Mouse (Mus musculus) liver, embryonic 15.5 days (tissue): ENCODE measurements around the gene Zfp653. TPM values are rescaled to one million over a fixed set of nuclear protein-coding genes. Genes with fewer than 3 reads are reported as not detected.

Experiments
- ATAC-seq: fragments of 200-750 bp; cut with Nextera tagmentation; 2 replicates; pipeline ENCODE4 v1.8.0; 2017; ENCODE audit warnings: moderate number of reproducible peaks, mild to moderate bottlenecking, moderate library complexity; ENCODE audit not compliant: insufficient read depth
- H3K27ac ChIP-seq: fragments of 300-500 bp; sonication (generic); replicated peaks from 2 replicates; pipeline ENCODE4 v1.5.1; 2015; ENCODE audit warnings: mild to moderate bottlenecking, inconsistent platforms
- H3K27me3 ChIP-seq: fragments of 300-500 bp; sonication (generic); 2 replicates; pipeline ENCODE4 v1.6.1; 2015; ENCODE audit warnings: mild to moderate bottlenecking, inconsistent platforms
- H3K36me3 ChIP-seq: fragments of 300-500 bp; sonication (generic); replicated peaks from 2 replicates; pipeline ENCODE4 v1.6.1; 2015; ENCODE audit warnings: moderate library complexity, mild to moderate bottlenecking, inconsistent platforms
- H3K4me1 ChIP-seq: fragments of 300-500 bp; sonication (generic); replicated peaks from 2 replicates; pipeline ENCODE4 v1.6.1; 2015; ENCODE audit warnings: inconsistent platforms
- H3K4me2 ChIP-seq: fragments of 300-500 bp; sonication (generic); 2 replicates; pipeline ENCODE4 v1.6.1; 2015; ENCODE audit warnings: moderate library complexity, mild to moderate bottlenecking, inconsistent platforms
- H3K4me3 ChIP-seq: fragments of 300-500 bp; sonication (generic); replicated peaks from 2 replicates; pipeline ENCODE4 v1.5.1; 2015; ENCODE audit warnings: mild to moderate bottlenecking, inconsistent platforms
- H3K9ac ChIP-seq: fragments of 300-500 bp; sonication (generic); 2 replicates; pipeline ENCODE4 v1.6.1; 2015; ENCODE audit warnings: moderate library complexity, mild to moderate bottlenecking, inconsistent platforms
- H3K9me3 ChIP-seq: fragments of 300-500 bp; sonication (generic); replicated peaks from 2 replicates; pipeline ENCODE4 v1.6.1; 2016; ENCODE audit warnings: inconsistent platforms
- WGBS: fragments of 180-500 bp; shearing (Covaris S2); methylation state at CpG from one replicate; pipeline ENCODE4 v1.1.7; 2015; ENCODE audit warnings: mixed read lengths; ENCODE audit not compliant: insufficient replicate concordance; 5-methylcytosine and 5-hydroxymethylcytosine counted together
- microRNA-seq: library from miRNA; unstranded; fragments of <30 nt; microRNA quantifications from one replicate; pipeline ENCODE4, GENCODE M21; 2016
- polyA plus RNA-seq: library from polyadenylated mRNA; unstranded; fragments of >200 nt; fragmentation: Nextera tagmentation; extraction: Ambion mirVana; gene quantifications from 2 replicates; pipeline ENCODE4 v1.2.1, GENCODE M21; 2015

The Zfp653 gene
- polyA plus RNA-seq, 1 experiment from 2014 or later: 4.9 TPM

GRCm38 (mm10) chr9:22024592-22024991 is 46.6 kb downstream of the Zfp653 start:
- 0 out of 2 replicates have a peak, but pooled peaks cover 2% of the 10 kb centered on the region for H3K4me1 ChIP-seq
- no peaks in the 10 kb centered on the region for H3K36me3 ChIP-seq
- H3K4me3 ChIP-seq: no peak overlapping the region
- no peaks in the 10 kb centered on the region for H3K9me3 ChIP-seq
- H3K4me2 ChIP-seq: no peak overlapping the region
- no peak overlapping the region for H3K27ac ChIP-seq
- 55% methylated on average over 8 of the region's 8 CpGs for WGBS
- H3K27me3 ChIP-seq: no peaks in the 10 kb centered on the region
- ATAC-seq: no peak
- H3K9ac ChIP-seq: no peak overlapping the region

- no peaks in the 10 kb centered on the region for H3K9me3 ChIP-seq
- H3K4me3 ChIP-seq: no peak overlapping the region
- H3K36me3 ChIP-seq: peaks cover 25% of the 10 kb centered on the region
- peak; percentile 69 for ATAC-seq
- H3K27ac ChIP-seq: no peak overlapping the region
- H3K4me2 ChIP-seq: no peak overlapping the region
- H3K9ac ChIP-seq: no peak overlapping the region
- 62% methylated on average over 7 of the region's 7 CpGs for WGBS
- no peaks in the 10 kb centered on the region for H3K27me3 ChIP-seq
- peaks cover 4% of the 10 kb centered on the region for H3K4me1 ChIP-seq
Measured at GRCm38 (mm10) chr9:22017208-22017825, 53.9 kb downstream of the Zfp653 start.

DNA sequence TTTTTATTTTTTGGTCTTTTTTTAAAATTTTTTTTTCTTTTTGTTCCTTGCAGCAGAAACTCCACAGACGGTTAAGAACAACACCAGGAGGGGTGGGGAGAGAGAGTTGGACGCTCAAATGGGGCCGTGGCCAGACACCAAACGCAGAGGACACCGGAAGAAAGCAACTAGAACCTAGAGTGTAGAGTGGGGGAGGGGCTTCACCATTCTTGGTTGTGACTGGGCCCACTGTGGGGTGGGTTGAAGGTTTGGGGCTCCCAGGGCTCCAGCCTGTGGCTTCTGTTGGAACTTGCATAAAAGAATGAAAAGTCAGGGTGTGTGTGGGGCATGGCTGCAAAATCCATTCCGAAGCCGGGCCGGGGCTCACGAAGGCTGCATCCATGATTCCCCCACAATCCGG is 54.9 kb downstream of the Zfp653 start:
- peaks cover 36% of the 10 kb centered on the region for H3K36me3 ChIP-seq
- no peak overlapping the region for H3K9ac ChIP-seq
- WGBS: 67% methylated on average over 10 of the region's 10 CpGs
- H3K27me3 ChIP-seq: no peaks in the 10 kb centered on the region
- H3K4me1 ChIP-seq: peaks cover 4% of the 10 kb centered on the region
- no peak overlapping the region for H3K4me3 ChIP-seq
- H3K4me2 ChIP-seq: no peak overlapping the region
- H3K9me3 ChIP-seq: no peaks in the 10 kb centered on the region
- no peak overlapping the region for H3K27ac ChIP-seq
- no peak for ATAC-seq

DNA sequence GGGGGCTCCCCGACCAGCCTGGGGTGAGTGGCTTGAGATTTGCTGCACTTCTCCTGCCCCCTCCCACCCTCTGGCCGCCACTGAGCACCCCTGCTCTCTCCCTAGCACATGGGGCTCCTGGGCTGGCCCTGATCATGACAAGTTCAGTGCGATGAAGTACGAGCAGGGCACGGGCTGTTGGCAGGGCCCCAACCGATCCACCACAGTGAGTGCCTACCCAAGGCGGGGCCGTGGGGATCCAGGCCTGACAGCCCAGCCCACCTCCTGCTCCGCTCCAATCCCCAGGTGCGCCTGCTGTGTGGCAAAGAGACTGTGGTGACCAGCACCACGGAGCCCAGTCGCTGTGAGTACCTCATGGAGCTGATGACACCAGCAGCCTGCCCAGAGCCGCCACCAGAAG is 58.4 kb downstream of the Zfp653 start:
- peaks cover 4% of the 10 kb centered on the region for H3K4me1 ChIP-seq
- no peak overlapping the region for H3K4me2 ChIP-seq
- no peak for ATAC-seq
- no peaks in the 10 kb centered on the region for H3K27me3 ChIP-seq
- H3K9ac ChIP-seq: no peak overlapping the region
- H3K36me3 ChIP-seq: peaks cover 71% of the 10 kb centered on the region
- 87% methylated on average over 13 of the region's 13 CpGs for WGBS
- no peak overlapping the region for H3K27ac ChIP-seq
- H3K9me3 ChIP-seq: no peaks in the 10 kb centered on the region
- no peak overlapping the region for H3K4me3 ChIP-seq

DNA sequence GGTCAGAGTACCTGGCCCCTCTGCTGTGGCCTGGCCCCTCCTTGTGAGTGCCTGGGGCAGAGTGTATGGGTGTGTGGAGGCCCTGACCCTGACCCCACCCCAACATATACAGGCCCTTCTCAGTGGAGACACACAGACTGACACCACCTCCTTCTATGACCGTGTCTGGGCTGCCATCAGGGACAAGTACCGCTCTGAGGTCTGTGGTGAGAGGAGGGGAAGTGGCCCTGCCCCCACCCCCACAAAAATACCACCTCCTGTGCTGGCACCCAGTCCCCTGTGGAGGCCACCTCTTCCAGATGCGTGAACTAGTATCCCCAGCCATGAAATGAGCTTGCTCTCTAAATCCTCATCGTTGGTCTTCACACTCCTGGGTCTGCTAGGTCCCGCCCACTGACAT is 60.1 kb downstream of the Zfp653 start:
- Histone ChIP-seq H3K27me3 (no peaks in the 10 kb centered on the region), H3K27ac (no peak overlapping the region), H3K9me3 (no peaks in the 10 kb centered on the region), H3K4me1 (no peaks in the 10 kb centered on the region), H3K9ac (no peak overlapping the region), H3K36me3 (peaks cover 88% of the 10 kb centered on the region), H3K4me2 (no peak overlapping the region), H3K4me3 (no peak overlapping the region)
- ATAC-seq: no peak
- WGBS: 56% methylated on average over 5 of the region's 5 CpGs

Small RNAs within 50 kb of the gene (microRNA-seq; reads per million reads assigned to microRNA genes)
- not detected for gene Mir7084

Other genes with a start within 250 kb of the Zfp653 start
- gene Angptl8, start 235.9 kb downstream of the Zfp653 start, polyA plus RNA-seq: 35.0 and 42.9 TPM in 2 replicates
- 4.2 and 5.6 TPM in 2 replicates for gene Dock6, start 218.7 kb downstream of the Zfp653 start, polyA plus RNA-seq
- 12.0 and 13.1 TPM in 2 replicates for gene Rab3d, start 153.2 kb downstream of the Zfp653 start, polyA plus RNA-seq
- gene Ccdc159, start 143.9 kb downstream of the Zfp653 start, polyA plus RNA-seq: 0.99 and 1.5 TPM in 2 replicates
- 137 and 160 TPM in 2 replicates for gene Tmem205, start 143.8 kb downstream of the Zfp653 start, polyA plus RNA-seq
- 1.2 and 1.5 TPM in 2 replicates for gene Plppr2, start 134.3 kb downstream of the Zfp653 start, polyA plus RNA-seq
- gene Swsap1, start 115.6 kb downstream of the Zfp653 start, polyA plus RNA-seq: 2.2 and 2.5 TPM in 2 replicates
- 124 and 142 TPM in 2 replicates for gene Epor, start 107.9 kb downstream of the Zfp653 start, polyA plus RNA-seq
- 0.10 and 0.13 TPM in 2 replicates for gene Rgl3, start 81.9 kb downstream of the Zfp653 start, polyA plus RNA-seq
- gene Ccdc151, start 68.7 kb downstream of the Zfp653 start, polyA plus RNA-seq: not detected in 2 replicates
- 50.6 and 57.5 TPM in 2 replicates for gene Prkcsh, start 68.6 kb downstream of the Zfp653 start, polyA plus RNA-seq
- 0.02 and 0.05 TPM in 2 replicates for gene Elavl3, start 19.4 kb downstream of the Zfp653 start, polyA plus RNA-seq
- not detected in 2 replicates for gene Gm49318, start 117 bp downstream of the Zfp653 start, polyA plus RNA-seq
- 21.9 and 26.2 TPM in 2 replicates for gene Ecsit, start 14.1 kb upstream of the Zfp653 start, polyA plus RNA-seq
- gene Cnn1, start 27.8 kb upstream of the Zfp653 start, polyA plus RNA-seq: 0.96 and 1.4 TPM in 2 replicates
- 88.8 and 89.4 TPM in 2 replicates for gene Elof1, start 45.8 kb upstream of the Zfp653 start, polyA plus RNA-seq
- 221 and 246 TPM in 2 replicates for gene Acp5, start 64.3 kb upstream of the Zfp653 start, polyA plus RNA-seq
- 29.4 and 35.6 TPM in 2 replicates for gene Pigyl, start 85.5 kb upstream of the Zfp653 start, polyA plus RNA-seq
- 0.02 and 0.03 TPM in 2 replicates for gene Zfp872, start 116.7 kb upstream of the Zfp653 start, polyA plus RNA-seq
- gene Zfp809, start 154.3 kb upstream of the Zfp653 start, polyA plus RNA-seq: 6.8 and 7.4 TPM in 2 replicates
- gene Zfp599, start 188.5 kb upstream of the Zfp653 start, polyA plus RNA-seq: 1.2 and 1.4 TPM in 2 replicates
- gene Zfp810, start 236.3 kb upstream of the Zfp653 start, polyA plus RNA-seq: 2.5 and 2.7 TPM in 2 replicates